Mouse (Mus musculus) C3H10T1/2 (cell line): ENCODE measurements around the gene Rlbp1. TPM values are rescaled to one million over a fixed set of nuclear protein-coding genes. Genes with fewer than 3 reads are reported as not detected.

Experiments used
- polyA plus RNA-seq, 2 experiments: library from polyadenylated mRNA; unstranded; fragments of >200 nt; fragmentation: generic; extraction: Trizol; gene quantifications; one replicate each; pipeline ENCODE4 v1.2.1; 2012; ENCODE audit warnings: missing spikeins in 2 of 2

The Rlbp1 gene
- polyA plus RNA-seq = under 1 TPM; 0.05 to 0.48 TPM

GRCm38 (mm10) chr7:79386422-79387133 is at the start of gene Rlbp1:
Rlbp1 (minus strand) TSS chr7:79387048.

GRCm38 (mm10) chr7:79391883-79392649 is 5.2 kb upstream of the Rlbp1 start, which contains the start of gene Fanci:
Fanci (plus strand) TSS chr7:79391929.

Other genes with a start within 250 kb of the Rlbp1 start
- gene Mfge8, start 238.0 kb downstream of the Rlbp1 start, polyA plus RNA-seq = 100 to 1,000 TPM; 249 to 347 TPM
- gene Abhd2, start 113.8 kb downstream of the Rlbp1 start, polyA plus RNA-seq = 10 to 100 TPM in 1 of 2 experiments, 1 to 10 TPM in 1; 3.4 to 12.7 TPM
- 1 to 10 TPM in 1 of 2 experiments, under 1 TPM in 1; 0.84 to 4.8 TPM for gene Fanci, start 4.9 kb upstream of the Rlbp1 start, polyA plus RNA-seq
- gene Polg, start 79.3 kb upstream of the Rlbp1 start, polyA plus RNA-seq = 10 to 100 TPM; 20.5 to 25.2 TPM
- gene Rhcg, start 230.6 kb upstream of the Rlbp1 start, polyA plus RNA-seq = under 1 TPM; 0.02 to 0.05 TPM